Mouse (Mus musculus) MEL (cell line): ENCODE measurements at regions not wholly inside any gene's neighbourhood (a gene's known extent, or its start where the extent isn't known, plus 50 kb on each side); places are given as distances from the start of the nearest gene placed in this dataset.

ENCODE experiments used
- DNase-seq: peaks from one replicate; pipeline ENCODE4 v3.0.0; 2011; ENCODE audit warnings: low read depth, low spot score
- H3K27ac ChIP-seq: 2 replicates; pipeline ENCODE4 v1.5.1; 2012; ENCODE audit warnings: low read depth, mild to moderate bottlenecking, control low read depth, low read length, moderate library complexity; ENCODE audit not compliant: control insufficient read depth
- H3K27me3 ChIP-seq, 2 experiments: fragments of 150-350 bp in 1 of 2; sonication (generic) in 1 of 2; 2 replicates each; pipeline ENCODE4 v1.6.1; 2012; ENCODE audit warnings: low read length in 2 of 2, mild to moderate bottlenecking in 2 of 2, improper control_type of control experiment in 1 of 2, moderate library complexity in 1 of 2; ENCODE audit not compliant: insufficient read depth in 2 of 2, control insufficient read depth in 1 of 2
- H3K36me3 ChIP-seq, 2 experiments: 2 replicates each; pipeline ENCODE4 v1.6.1; 2012 to 2014; ENCODE audit warnings: low read length in 2 of 2, improper control_type of control experiment in 1 of 2, inconsistent platforms in 1 of 2, mild to moderate bottlenecking in 1 of 2; ENCODE audit not compliant: insufficient read depth in 2 of 2, control insufficient read depth in 1 of 2
- H3K4me1 ChIP-seq, 2 experiments: fragments of 150-350 bp in 1 of 2; sonication (generic) in 1 of 2; 2 replicates each; pipeline ENCODE4 v1.6.1; 2012; ENCODE audit warnings: low read length in 2 of 2, improper control_type of control experiment in 1 of 2, mild to moderate bottlenecking in 1 of 2; ENCODE audit not compliant: insufficient read depth in 2 of 2, control insufficient read depth in 1 of 2
- H3K4me3 ChIP-seq, 2 experiments: fragments of 150-350 bp in 1 of 2; sonication (generic) in 1 of 2; 2 replicates each; pipeline ENCODE4 v1.5.1; 2012; ENCODE audit warnings: low read depth in 2 of 2, low read length in 2 of 2, mild to moderate bottlenecking in 2 of 2, moderate library complexity in 2 of 2, control low read depth in 1 of 2, improper control_type of control experiment in 1 of 2; ENCODE audit not compliant: control insufficient read depth in 1 of 2, insufficient read depth in 1 of 2
- H3K79me2 ChIP-seq: 2 replicates; pipeline ENCODE4 v1.6.1; 2012; ENCODE audit warnings: mild to moderate bottlenecking, low read length, moderate library complexity; ENCODE audit not compliant: control insufficient read depth, poor library complexity, insufficient read depth
- H3K9ac ChIP-seq: 2 replicates; pipeline ENCODE4 v1.6.1; 2012; ENCODE audit warnings: low read depth, mild to moderate bottlenecking, control low read depth, low read length, moderate library complexity; ENCODE audit not compliant: control insufficient read depth, poor library complexity, severe bottlenecking
- H3K9me3 ChIP-seq: fragments of 150-350 bp; sonication (generic); replicated peaks from 2 replicates; pipeline ENCODE4 v1.6.1; 2012; ENCODE audit warnings: mild to moderate bottlenecking, low read length, improper control_type of control experiment, moderate library complexity; ENCODE audit not compliant: insufficient read depth
- BHLHE40 ChIP-seq: IDR thresholded peaks from 2 replicates; pipeline ENCODE4 v1.6.1; 2012; ENCODE audit warnings: low read depth, mild to moderate bottlenecking, inconsistent platforms, low read length, improper control_type of control experiment, borderline replicate concordance
- CHD1 ChIP-seq: IDR thresholded peaks from 2 replicates; pipeline ENCODE4 v1.6.1; 2012; ENCODE audit warnings: low read depth, mild to moderate bottlenecking, inconsistent platforms, low read length, improper control_type of control experiment
- CTCF ChIP-seq, 3 experiments: IDR thresholded peaks in 2 of 3; conservative IDR thresholded peaks in 1 of 3; 2 replicates each; pipeline ENCODE4 v1.5.1; 2011 to 2012; ENCODE audit warnings: low read length in 3 of 3, low read depth in 2 of 3, mild to moderate bottlenecking in 2 of 3, improper control_type of control experiment in 1 of 3, inconsistent platforms in 1 of 3, mixed read lengths in 1 of 3, moderate library complexity in 1 of 3; ENCODE audit not compliant: control insufficient read depth in 1 of 3, insufficient read depth in 1 of 3, poor library complexity in 1 of 3, severe bottlenecking in 1 of 3
- ELF1 ChIP-seq: IDR thresholded peaks from 2 replicates; pipeline ENCODE4 v1.6.1; 2014; ENCODE audit warnings: low read depth, mild to moderate bottlenecking, inconsistent platforms, low read length, improper control_type of control experiment, moderate library complexity
- EP300 ChIP-seq, 2 experiments: IDR thresholded peaks; 2 replicates each; pipeline ENCODE4 v1.6.1; 2011; ENCODE audit warnings: improper control_type of control experiment in 2 of 2, low read length in 2 of 2, low read depth in 1 of 2, mild to moderate bottlenecking in 1 of 2
- GATA1 ChIP-seq: IDR thresholded peaks from 2 replicates; pipeline ENCODE4 v1.6.1; 2011; ENCODE audit warnings: low read depth, low read length, improper control_type of control experiment
- JUND ChIP-seq: IDR thresholded peaks from 2 replicates; pipeline ENCODE4 v1.6.1; 2011; ENCODE audit warnings: low read depth, mild to moderate bottlenecking, improper control_type of control experiment, low read length
- MAFK ChIP-seq: IDR thresholded peaks from 2 replicates; pipeline ENCODE4 v1.6.1; 2011; ENCODE audit warnings: low read depth, mild to moderate bottlenecking, low read length, improper control_type of control experiment, borderline replicate concordance
- MEF2A ChIP-seq: IDR thresholded peaks from 2 replicates; pipeline ENCODE4 v1.6.1; 2014; ENCODE audit warnings: low read depth, mild to moderate bottlenecking, inconsistent platforms, low read length, improper control_type of control experiment; ENCODE audit not compliant: poor library complexity, insufficient replicate concordance, severe bottlenecking; ENCODE audit errors: extremely low read depth
- MYB ChIP-seq: IDR thresholded peaks from 2 replicates; pipeline ENCODE4 v1.6.1; 2011; ENCODE audit warnings: mild to moderate bottlenecking, low read depth, low read length, improper control_type of control experiment
- MYC ChIP-seq: IDR thresholded peaks from 2 replicates; pipeline ENCODE4 v1.6.1; 2011; ENCODE audit warnings: low read depth, mild to moderate bottlenecking, low read length, improper control_type of control experiment, moderate library complexity
- POLR2AphosphoS2 ChIP-seq: IDR thresholded peaks from 2 replicates; pipeline ENCODE4 v1.6.1; 2011; ENCODE audit warnings: low read length, improper control_type of control experiment
- RAD21 ChIP-seq: IDR thresholded peaks from 2 replicates; pipeline ENCODE4 v1.6.1; 2011; ENCODE audit warnings: mild to moderate bottlenecking, low read depth, low read length, improper control_type of control experiment
- SMC3 ChIP-seq: IDR thresholded peaks from 2 replicates; pipeline ENCODE4 v1.6.1; 2011; ENCODE audit warnings: low read depth, low read length, improper control_type of control experiment
- TAL1 ChIP-seq: IDR thresholded peaks from 2 replicates; pipeline ENCODE4 v1.6.1; 2012; ENCODE audit warnings: mild to moderate bottlenecking, inconsistent platforms, low read length, moderate library complexity, mixed read lengths
- TCF12 ChIP-seq: IDR thresholded peaks from 2 replicates; pipeline ENCODE4 v1.6.1; 2014; ENCODE audit warnings: low read depth, mild to moderate bottlenecking, inconsistent platforms, low read length, improper control_type of control experiment, moderate library complexity
- USF1 ChIP-seq: IDR thresholded peaks from 2 replicates; pipeline ENCODE4 v1.6.1; 2014; ENCODE audit warnings: low read depth, mild to moderate bottlenecking, inconsistent platforms, low read length, improper control_type of control experiment, moderate library complexity
- USF2 ChIP-seq, 2 experiments: IDR thresholded peaks; 2 replicates each; pipeline ENCODE4 v1.6.1; 2011 to 2012; ENCODE audit warnings: improper control_type of control experiment in 2 of 2, low read length in 2 of 2, borderline replicate concordance in 1 of 2, inconsistent platforms in 1 of 2, low read depth in 1 of 2, mild to moderate bottlenecking in 1 of 2; ENCODE audit not compliant: insufficient read depth in 1 of 2
- ZC3H11A ChIP-seq: IDR thresholded peaks from 2 replicates; pipeline ENCODE4 v1.6.1; 2012; ENCODE audit warnings: low read depth, mild to moderate bottlenecking, inconsistent platforms, low read length, improper control_type of control experiment

DNA sequence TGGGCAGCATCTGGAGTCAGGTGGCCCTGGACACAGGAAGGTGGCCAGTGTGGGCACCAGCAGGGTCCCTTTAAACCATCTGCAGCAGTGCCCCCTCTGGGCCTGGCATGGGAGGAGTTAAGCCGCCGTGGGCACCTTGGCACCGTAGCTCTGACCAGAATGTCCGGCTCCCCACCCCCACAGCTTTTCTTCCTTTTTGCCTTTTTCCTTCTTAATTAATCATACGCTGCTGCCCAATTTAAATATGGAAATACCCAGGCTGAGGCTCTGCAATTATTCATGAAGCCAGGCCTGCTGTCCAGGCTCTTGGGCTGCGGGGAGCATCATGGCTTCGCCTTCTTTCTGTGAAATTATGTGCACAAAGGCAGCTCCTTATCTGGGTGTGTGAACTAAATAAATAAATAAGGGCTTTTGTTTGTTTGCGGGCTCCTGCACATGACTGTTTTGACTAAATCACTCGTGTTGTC lies 70.6 kb upstream of the Wnt7b start:
- Histone ChIP-seq H3K9ac (peak overlapping the region; percentile 43), H3K27me3 (no peaks in the 10 kb centered on the region), H3K4me3 (peak overlapping the region in 1 of 2 experiments; percentile 18; a peak in 1 of 4 replicates), H3K9me3 (no peaks in the 10 kb centered on the region), H3K36me3 (peaks cover 0 to 14% of the 10 kb centered on the region in 2 experiments; a peak in 2 of 4 replicates), H3K4me1 (peaks cover 5 to 18% of the 10 kb centered on the region in 2 experiments; a peak in 3 of 4 replicates), H3K27ac (no peak overlapping the region), H3K79me2 (peaks cover 23% of the 10 kb centered on the region)
- TF ChIP-seq SMC3 (no peak), BHLHE40 (no peak), MEF2A (no peak), GATA1 (no peak), JUND (no peak), USF2 (IDR thresholded peaks at IDR 0.05; ENCODE audit: borderline replicate concordance in 1 of 2, insufficient read depth in 1 of 2, low read depth in 1 of 2, low read length in 2 of 2) (no peak), ELF1 (no peak), CTCF (IDR thresholded peaks at IDR 0.05 in 2 of 3, conservative IDR thresholded peaks at IDR 0.05 in 1 of 3; ENCODE audit: control insufficient read depth in 1 of 3, insufficient read depth in 1 of 3, low read depth in 2 of 3, low read length in 3 of 3, poor library complexity in 1 of 3, severe bottlenecking in 1 of 3) (no peak), TCF12 (no peak), MYC (no peak), POLR2AphosphoS2 (no peak), RAD21 (no peak), USF1 (no peak), CHD1 (no peak), MYB (no peak), TAL1 (no peak), MAFK (no peak), EP300 (IDR thresholded peaks at IDR 0.05; ENCODE audit: low read depth in 1 of 2, low read length in 2 of 2) (no peak), ZC3H11A (no peak)
- DNase-seq, result no peak
